Mouse (Mus musculus) thymus, adult 2 months (tissue): ENCODE measurements around the gene Tnfaip2. TPM values are rescaled to one million over a fixed set of nuclear protein-coding genes. Genes with fewer than 3 reads are reported as not detected.

ENCODE experiments used
- DNase-seq: peaks from one replicate; pipeline ENCODE4 v3.0.0; 2021
- H3K27ac ChIP-seq: fragments of 200-500 bp; 2 replicates; pipeline ENCODE4 v1.5.1; 2012; ENCODE audit warnings: low read length, control low read depth; ENCODE audit not compliant: control insufficient read depth, insufficient read depth
- H3K27me3 ChIP-seq: fragments of 200-500 bp; 2 replicates; pipeline ENCODE4 v1.6.1; 2012; ENCODE audit warnings: mild to moderate bottlenecking, low read length, moderate library complexity, mixed read lengths; ENCODE audit not compliant: control insufficient read depth, insufficient read depth
- H3K36me3 ChIP-seq: fragments of 200-500 bp; 2 replicates; pipeline ENCODE4 v1.6.1; 2012; ENCODE audit warnings: mild to moderate bottlenecking, low read length, moderate library complexity; ENCODE audit not compliant: control insufficient read depth, insufficient read depth
- H3K4me1 ChIP-seq: fragments of 200-500 bp; replicated peaks from 2 replicates; pipeline ENCODE4 v1.6.1; 2012; ENCODE audit warnings: low read length; ENCODE audit not compliant: control insufficient read depth, insufficient read depth
- H3K4me3 ChIP-seq: fragments of 200-500 bp; 2 replicates; pipeline ENCODE4 v1.5.1; 2012; ENCODE audit warnings: mild to moderate bottlenecking, low read length, control low read depth, moderate library complexity; ENCODE audit not compliant: control insufficient read depth, insufficient read depth
- CTCF ChIP-seq: fragments of 200-500 bp; IDR thresholded peaks from 2 replicates; pipeline ENCODE4 v1.5.1; 2012; ENCODE audit warnings: mild to moderate bottlenecking, control low read depth, low read length, moderate library complexity, borderline replicate concordance; ENCODE audit not compliant: control insufficient read depth, poor library complexity, insufficient read depth; ENCODE audit errors: extremely low read depth
- POLR2A ChIP-seq: fragments of 200-500 bp; IDR thresholded peaks from 2 replicates; pipeline ENCODE4 v1.6.1; 2012; ENCODE audit warnings: mild to moderate bottlenecking, low read length, control low read depth, moderate library complexity; ENCODE audit not compliant: control insufficient read depth, poor library complexity, insufficient read depth; ENCODE audit errors: extremely low read depth
- WGBS: fragments of 180-500 bp; shearing (Covaris S2); methylation state at CpG from one replicate; pipeline ENCODE4 v1.1.7; 2018; 5-methylcytosine and 5-hydroxymethylcytosine counted together
- polyA plus RNA-seq: library from polyadenylated mRNA; depleted of rRNA; stranded (reverse); fragments of >200 nt; gene quantifications from 2 replicates; pipeline ENCODE4 v1.2.3, GENCODE M21; 2012

The Tnfaip2 gene
- polyA plus RNA-seq, 1 experiment, result 27.9 TPM

DNA sequence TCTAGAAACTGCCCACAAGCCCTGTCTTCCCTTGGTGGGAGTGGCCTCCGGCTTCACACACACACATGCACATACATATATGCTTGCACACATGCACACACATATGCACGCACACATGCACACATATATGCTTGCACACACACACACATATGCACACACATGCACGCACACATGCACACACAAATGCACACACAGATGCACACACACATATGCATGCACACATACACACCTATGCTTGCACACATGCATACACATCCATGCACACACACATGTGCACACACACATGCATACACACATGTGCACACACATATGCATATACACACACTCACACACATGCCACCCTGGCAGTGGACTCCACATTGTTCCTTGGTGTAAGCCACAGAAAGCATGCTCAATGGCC, 32.1 kb downstream of the Tnfaip2 start:
- no peak overlapping the region for H3K4me3 ChIP-seq
- no peak for DNase-seq
- H3K36me3 ChIP-seq, result no peaks in the 10 kb centered on the region
- no peak overlapping the region for H3K27ac ChIP-seq
- 96% methylated on average over 3 of the region's 3 CpGs for WGBS
- H3K27me3 ChIP-seq, result no peaks in the 10 kb centered on the region
- TF ChIP-seq POLR2A, result no peak
- no peak for TF ChIP-seq CTCF
- peaks cover 20% of the 10 kb centered on the region for H3K4me1 ChIP-seq

- peak overlapping the region; percentile 25; the same call in 1 of the 2 replicates for H3K27ac ChIP-seq
- 64% methylated on average over 8 of the region's 8 CpGs for WGBS
- H3K27me3 ChIP-seq, result no peaks in the 10 kb centered on the region
- no peaks in the 10 kb centered on the region for H3K36me3 ChIP-seq
- H3K4me1 ChIP-seq, result peaks cover 20% of the 10 kb centered on the region
- no peak overlapping the region for H3K4me3 ChIP-seq
- DNase-seq, result peak; percentile 35
- no peak for TF ChIP-seq POLR2A
- no peak for TF ChIP-seq CTCF
These were observed 32.8 kb downstream of the Tnfaip2 start for GRCm38 (mm10) chr12:111474893-111475643.

- H3K4me1 ChIP-seq, result peaks cover 16% of the 10 kb centered on the region
- no peaks in the 10 kb centered on the region; the same call in 1 of the 2 replicates for H3K27me3 ChIP-seq
- H3K36me3 ChIP-seq, result no peaks in the 10 kb centered on the region
- no peak overlapping the region for H3K4me3 ChIP-seq
- no peak for TF ChIP-seq CTCF
- TF ChIP-seq POLR2A, result no peak
- no peak overlapping the region for H3K27ac ChIP-seq
- WGBS, result 66% methylated on average over 5 of the region's 5 CpGs
- DNase-seq, result no peak
These were observed 36.7 kb downstream of the Tnfaip2 start for GRCm38 (mm10) chr12:111478924-111479323.

- Histone ChIP-seq H3K4me3 (no peak overlapping the region), H3K4me1 (peaks cover 6% of the 10 kb centered on the region), H3K27ac (no peak overlapping the region), H3K36me3 (no peaks in the 10 kb centered on the region), H3K27me3 (peaks cover 3% of the 10 kb centered on the region; the same call in 1 of the 2 replicates)
- 86% methylated on average over 2 of the region's 2 CpGs for WGBS
- peak; percentile 31 for DNase-seq
- TF ChIP-seq CTCF (no peak; the same call in 1 of the 2 replicates), POLR2A (no peak)
These were observed 37.6 kb downstream of the Tnfaip2 start for GRCm38 (mm10) chr12:111479917-111480316.

GRCm38 (mm10) chr12:111485046-111485651, 42.9 kb downstream of the Tnfaip2 start:
- TF ChIP-seq CTCF (no peak), POLR2A (no peak)
- 5% methylated on average over 63 of the region's 63 CpGs for WGBS
- Histone ChIP-seq H3K36me3 (no peaks in the 10 kb centered on the region), H3K4me3 (no peak overlapping the region), H3K27ac (no peak overlapping the region), H3K4me1 (no peaks in the 10 kb centered on the region), H3K27me3 (peaks cover 21% of the 10 kb centered on the region; the same call in 1 of the 2 replicates)
- no peak for DNase-seq

DNA sequence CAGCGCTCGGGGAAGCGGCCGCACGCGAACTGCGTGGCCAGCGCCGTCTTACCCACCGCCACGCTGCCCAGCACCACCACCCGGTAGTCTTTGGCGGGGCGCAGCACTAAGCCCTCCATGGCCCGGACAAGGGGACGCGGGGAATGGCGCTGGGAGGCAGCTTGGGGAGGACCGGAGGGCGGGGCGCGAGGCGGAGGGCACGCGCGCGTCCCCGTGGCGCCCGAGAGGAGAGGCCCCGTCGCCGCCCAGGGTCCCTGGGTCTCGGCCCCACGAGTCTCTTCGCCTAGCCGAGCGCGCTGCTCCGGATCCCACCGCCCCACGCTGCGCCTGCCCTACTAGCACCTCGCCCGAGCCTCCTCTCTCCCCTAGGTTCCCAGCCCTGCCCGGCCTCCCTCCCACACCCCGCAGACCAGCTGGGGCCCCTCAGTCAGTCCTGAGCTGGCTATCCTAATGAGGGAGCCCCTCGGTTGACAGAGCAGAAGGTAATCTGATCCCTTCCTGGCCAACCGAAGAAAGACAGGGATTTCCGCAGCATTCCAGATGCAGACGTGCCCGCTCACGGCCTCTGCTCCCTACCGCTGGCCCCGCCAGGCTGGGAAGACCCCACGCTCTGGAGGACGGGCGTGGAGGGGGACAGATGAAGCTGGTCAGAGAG, 43.5 kb downstream of the Tnfaip2 start, which contains the start of gene Gm266:
Gene Gm266, minus strand, starts transcription at position 172 of the 655 bp plus-strand sequence.
- H3K36me3 ChIP-seq, result no peaks in the 10 kb centered on the region
- WGBS, result 5% methylated on average over 58 of the region's 58 CpGs
- TF ChIP-seq POLR2A (no peak), CTCF (no peak)
- H3K4me3 ChIP-seq, result no peak within 1 kb of the TSS; the same call in 1 of the 2 replicates
- no peaks in the 10 kb centered on the region for H3K4me1 ChIP-seq
- no peak within 1 kb of the TSS for H3K27ac ChIP-seq
- DNase-seq, result no peak
- H3K27me3 ChIP-seq, result peaks cover 21% of the 10 kb centered on the region; the same call in 1 of the 2 replicates
